Mouse (Mus musculus) embryonic fibroblast, embryonic 13.5 days (primary cell): ENCODE measurements at regions not wholly inside any gene's neighbourhood (a gene's known extent, or its start where the extent isn't known, plus 50 kb on each side); places are given as distances from the start of the nearest gene placed in this dataset.

Experiments used
- H3K27ac ChIP-seq: 2 replicates; pipeline ENCODE4 v1.5.1; 2012; ENCODE audit warnings: low read length, control low read depth, inconsistent platforms; ENCODE audit not compliant: insufficient read depth
- H3K4me1 ChIP-seq: 2 replicates; pipeline ENCODE4 v1.6.1; 2011; ENCODE audit warnings: low read length; ENCODE audit not compliant: control insufficient read depth, insufficient read depth
- H3K4me3 ChIP-seq: 2 replicates; pipeline ENCODE4 v1.5.1; 2011; ENCODE audit warnings: mild to moderate bottlenecking, control low read depth, low read length; ENCODE audit not compliant: insufficient read depth
- CTCF ChIP-seq: IDR thresholded peaks from 2 replicates; pipeline ENCODE4 v1.5.1; 2011; ENCODE audit warnings: mild to moderate bottlenecking, control low read depth, low read length, moderate library complexity, borderline replicate concordance; ENCODE audit not compliant: insufficient read depth
- POLR2A ChIP-seq: IDR thresholded peaks from 2 replicates; pipeline ENCODE4 v1.6.1; 2011; ENCODE audit warnings: low read depth, mild to moderate bottlenecking, control low read depth, low read length, moderate library complexity

- TF ChIP-seq CTCF (no peak), POLR2A (no peak)
- no peak overlapping the region for H3K4me3 ChIP-seq
- no peaks in the 10 kb centered on the region for H3K4me1 ChIP-seq
- H3K27ac ChIP-seq: no peak overlapping the region
Measured at GRCm38 (mm10) chr11:40624126-40624778, 70.8 kb downstream of the Mat2b start.

DNA sequence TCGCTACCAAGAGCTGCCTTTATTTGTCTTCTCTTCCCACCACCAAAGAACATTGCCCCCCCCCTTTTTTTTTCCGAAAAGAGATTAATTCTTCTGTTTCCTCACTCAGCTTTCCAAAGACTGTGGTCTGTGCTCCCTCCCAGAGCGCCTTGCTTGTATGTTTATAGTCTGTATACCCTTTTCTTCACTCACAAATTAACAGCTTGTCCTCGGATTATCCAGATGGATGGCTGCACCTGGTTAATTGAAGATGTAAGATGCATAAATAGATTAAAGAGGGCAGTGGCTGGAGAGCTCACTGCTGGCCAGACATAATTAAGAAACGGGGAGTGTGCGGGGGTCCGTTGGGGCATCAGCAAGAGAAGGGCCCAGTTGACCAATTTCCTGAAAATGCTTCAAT, 75.0 kb downstream of the Mat2b start:
- H3K27ac ChIP-seq: no peak overlapping the region
- H3K4me3 ChIP-seq: no peak overlapping the region
- no peaks in the 10 kb centered on the region for H3K4me1 ChIP-seq
- TF ChIP-seq POLR2A: no peak
- no peak for TF ChIP-seq CTCF

- no peaks in the 10 kb centered on the region for H3K4me1 ChIP-seq
- H3K4me3 ChIP-seq: no peak overlapping the region
- no peak for TF ChIP-seq POLR2A
- TF ChIP-seq CTCF: no peak
- H3K27ac ChIP-seq: no peak overlapping the region
Measured at GRCm38 (mm10) chr11:40603008-40603407, 92.0 kb downstream of the Mat2b start.

DNA sequence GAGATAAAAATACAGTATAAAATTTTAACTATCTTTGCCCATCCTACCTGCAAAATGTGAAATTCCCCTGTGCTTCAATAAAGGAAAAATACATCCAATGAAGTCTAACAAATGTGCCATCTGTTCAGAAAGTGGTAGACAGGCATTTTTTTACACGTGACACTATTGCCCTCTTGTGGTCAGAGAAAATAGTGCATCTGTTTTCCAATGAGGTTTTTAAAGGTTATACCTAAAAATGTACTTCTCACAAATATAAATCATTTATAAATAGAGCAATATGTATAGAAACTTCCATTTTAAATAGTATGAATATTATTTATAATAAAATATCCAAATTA, 93.5 kb downstream of the Mat2b start:
- no peak overlapping the region for H3K27ac ChIP-seq
- no peak overlapping the region for H3K4me3 ChIP-seq
- TF ChIP-seq CTCF: no peak
- TF ChIP-seq POLR2A: no peak

DNA sequence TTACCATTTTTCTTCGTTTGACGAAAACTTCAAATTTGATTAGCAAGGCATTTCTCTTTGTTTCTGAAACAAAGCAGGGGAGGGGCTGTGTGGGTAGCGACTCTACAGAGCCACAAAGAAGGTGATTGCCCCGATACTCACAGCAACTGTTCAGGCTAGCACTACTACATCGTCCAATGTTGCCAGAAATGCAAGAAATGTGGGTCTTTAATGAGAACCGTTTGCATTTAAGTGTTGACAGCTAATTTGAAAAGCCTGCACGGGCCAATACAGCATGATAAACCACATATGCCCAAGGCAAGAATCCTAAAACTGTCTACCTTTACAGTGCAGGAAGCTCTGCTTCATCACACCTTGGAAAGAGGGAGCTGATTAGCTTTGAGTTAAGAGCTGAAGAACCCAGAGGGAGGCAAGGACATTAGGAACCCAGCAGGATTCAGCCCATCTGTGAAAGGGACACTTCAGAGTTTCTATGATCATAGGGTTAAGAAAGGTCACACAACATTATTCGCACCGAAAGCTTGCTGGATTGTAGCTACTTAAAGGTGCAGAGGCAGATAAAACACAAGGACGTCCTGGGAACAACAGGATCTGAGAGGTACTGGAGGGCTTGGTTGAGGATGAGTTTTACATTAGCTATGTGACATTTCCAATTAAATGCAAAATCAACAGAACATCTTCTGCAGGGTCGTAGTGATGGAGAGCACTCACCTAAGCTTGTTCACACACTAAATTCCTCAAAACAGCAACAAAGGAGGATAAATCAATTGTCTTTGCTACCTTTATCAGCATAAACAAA, 94.0 kb downstream of the Mat2b start:
- no peak overlapping the region for H3K4me3 ChIP-seq
- TF ChIP-seq POLR2A (no peak), CTCF (no peak)
- H3K4me1 ChIP-seq: no peaks in the 10 kb centered on the region
- no peak overlapping the region for H3K27ac ChIP-seq

More for the DNA sequence above, 93.5 kb downstream of the Mat2b start:
- no peaks in the 10 kb centered on the region for H3K4me1 ChIP-seq

DNA sequence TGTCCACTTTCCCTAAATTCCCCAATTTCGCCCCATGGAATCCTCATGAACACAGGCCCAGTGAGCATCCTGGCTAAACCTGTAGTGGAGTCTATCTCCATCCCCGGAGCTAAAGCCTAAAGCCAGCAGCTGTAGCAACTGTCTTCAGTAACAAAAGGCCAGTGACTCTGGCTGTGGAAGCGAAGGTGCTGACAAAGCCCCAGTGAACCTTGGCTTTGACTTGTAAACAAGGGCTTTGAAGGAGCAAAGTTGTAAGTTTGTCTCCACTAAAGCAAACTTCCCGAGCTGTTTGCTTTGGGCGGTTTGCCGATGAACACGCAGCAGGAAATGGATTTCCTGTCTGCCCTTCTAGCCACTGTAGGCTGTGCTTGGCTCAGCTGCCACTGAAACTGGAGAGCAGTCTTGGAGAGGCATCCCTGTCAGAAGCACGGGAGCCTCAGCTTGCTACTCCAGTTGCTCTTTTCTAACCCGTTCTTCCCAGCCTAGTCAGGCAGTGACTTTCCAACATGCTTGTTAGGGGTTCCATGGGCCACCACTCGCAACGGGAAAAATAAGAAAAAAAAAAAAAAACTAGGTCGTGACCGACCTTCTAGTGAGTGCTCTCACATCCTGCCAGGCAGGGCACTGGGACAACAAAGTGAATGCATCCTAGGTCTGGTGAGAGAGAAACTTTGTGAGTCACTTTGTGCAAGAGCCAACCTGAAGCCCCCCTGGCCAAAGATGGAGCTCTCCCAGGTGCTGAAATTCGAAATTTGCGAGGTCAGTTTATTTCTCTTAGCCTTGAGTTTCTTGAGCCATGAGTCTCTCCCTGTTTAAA, 94.8 kb downstream of the Mat2b start:
- H3K27ac ChIP-seq: no peak overlapping the region
- TF ChIP-seq POLR2A (no peak), CTCF (no peak)
- no peak overlapping the region for H3K4me3 ChIP-seq
- no peaks in the 10 kb centered on the region for H3K4me1 ChIP-seq

GRCm38 (mm10) chr11:40596347-40596746, 98.7 kb downstream of the Mat2b start:
- H3K27ac ChIP-seq: no peak overlapping the region
- no peak for TF ChIP-seq CTCF
- no peak for TF ChIP-seq POLR2A
- no peak overlapping the region for H3K4me3 ChIP-seq
- no peaks in the 10 kb centered on the region for H3K4me1 ChIP-seq

DNA sequence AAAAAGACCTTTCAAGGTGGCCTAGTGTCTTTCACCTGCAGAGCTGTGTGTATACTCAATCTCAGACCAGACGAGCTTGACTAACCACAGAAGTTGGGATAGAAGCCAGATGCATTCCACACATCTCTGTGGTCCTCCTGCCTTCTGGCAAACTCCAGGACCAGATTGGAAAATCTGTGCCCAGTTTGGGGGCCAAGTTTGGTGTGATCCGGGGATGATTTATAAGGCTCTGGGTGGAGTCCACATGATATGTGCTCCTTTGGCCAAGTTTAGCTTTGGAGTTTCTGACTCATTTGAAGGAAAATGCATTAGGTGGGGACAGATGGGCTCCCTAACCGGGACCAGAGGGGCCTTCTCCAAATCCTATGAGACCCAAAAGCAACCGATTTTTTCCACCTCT, 102.9 kb downstream of the Mat2b start:
- Histone ChIP-seq H3K27ac (peak overlapping the region; percentile 59), H3K4me3 (no peak overlapping the region), H3K4me1 (no peaks in the 10 kb centered on the region)
- no peak for TF ChIP-seq CTCF
- no peak for TF ChIP-seq POLR2A

GRCm38 (mm10) chr11:40573758-40574139, 121.3 kb downstream of the Mat2b start:
- Histone ChIP-seq H3K27ac (no peak overlapping the region), H3K4me1 (no peaks in the 10 kb centered on the region), H3K4me3 (no peak overlapping the region)
- no peak for TF ChIP-seq CTCF
